16 mouse cellular contexts compared by ENCODE assay signal in the genomic region with DNA sequence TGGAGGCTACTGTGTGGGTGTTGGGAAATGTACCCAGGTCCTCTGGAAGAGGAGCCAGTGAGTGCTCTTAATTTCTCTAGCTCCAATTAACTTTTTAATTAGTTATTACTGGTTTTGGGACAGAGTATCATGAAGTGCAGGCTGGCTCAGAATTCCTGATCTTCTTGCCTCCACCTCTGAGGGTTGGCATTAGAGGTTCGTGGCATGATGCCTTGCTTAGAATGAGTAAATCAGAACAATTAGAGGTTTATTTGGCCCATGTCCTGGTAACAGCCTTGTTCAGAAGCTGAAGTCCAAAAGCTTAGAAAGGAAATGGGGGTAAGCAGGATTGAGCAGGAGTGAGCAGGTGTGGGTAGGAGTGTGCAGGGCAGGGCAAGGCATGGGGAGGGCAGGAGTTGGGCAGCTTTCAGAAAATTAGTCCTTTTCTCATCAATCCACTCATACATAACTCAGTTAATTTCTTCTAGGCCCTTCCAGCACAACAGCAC.
DNase-seq lines count a peak whose midpoint lies in the region; ATAC-seq and TF ChIP-seq lines count a peak whose summit lies in the region.
"Had no signal": no experiment of that assay in that cellular context is flagged by ENCODE, and none has a peak within 500 bp of the region (broad histone marks: within the 10 kb centered on the region; RNA-seq: fewer than 3 reads in every experiment).

No protein-coding gene starts in this region.

- H3K9ac ChIP-seq in heart, embryonic 14.5 days (ENCODE audit: low read length), result no peak overlapping the region
- H3K9ac ChIP-seq: embryonic facial prominence, embryonic 15.5 days; liver, embryonic 15.5 days had no signal

- H3K27ac ChIP-seq in heart, embryonic 14.5 days (replicated peaks in 1 of 2; ENCODE audit: control insufficient read depth in 1 of 2, insufficient read depth in 1 of 2, low read depth in 2 of 2, low read length in 2 of 2), result no peak overlapping the region
- H3K27ac ChIP-seq in layer of hippocampus, adult 2 months, result peak overlapping the region; percentile 6; the same call in 1 of the 2 replicates
- H3K27ac ChIP-seq: embryonic facial prominence, embryonic 15.5 days; liver, embryonic 15.5 days had no signal

- no peaks in the 10 kb centered on the region for H3K27me3 ChIP-seq in heart, embryonic 14.5 days (ENCODE audit: control insufficient read depth, insufficient read depth, low read length)
- H3K27me3 ChIP-seq: embryonic facial prominence, embryonic 15.5 days had no signal

- no peaks in the 10 kb centered on the region for H3K36me3 ChIP-seq in heart, embryonic 14.5 days (ENCODE audit: control insufficient read depth, insufficient read depth, low read length)
- H3K36me3 ChIP-seq: embryonic facial prominence, embryonic 15.5 days; liver, embryonic 15.5 days had no signal

- peaks cover 23 to 75% of the 10 kb centered on the region in 2 experiments for H3K4me1 ChIP-seq in heart, embryonic 14.5 days (ENCODE audit: control insufficient read depth in 2 of 2, insufficient read depth in 2 of 2, low read length in 2 of 2)

- no peak for TF ChIP-seq POLR2A in brain, embryonic 14.5 days (IDR thresholded peaks at IDR 0.05; ENCODE audit: borderline replicate concordance, extremely low read depth, insufficient read depth, insufficient read length, poor library complexity, severe bottlenecking)

- no peaks in the 10 kb centered on the region for H3K9me3 ChIP-seq in heart, embryonic 14.5 days (ENCODE audit: control insufficient read depth, low read length)
- H3K9me3 ChIP-seq: embryonic facial prominence, embryonic 15.5 days; G1E; liver, embryonic 15.5 days had no signal

- 0 out of 2 replicates have a peak overlapping the region, but pooled peaks have one; percentile 94 for H3K4me2 ChIP-seq in heart, embryonic 14.5 days (ENCODE audit: low read length)
- H3K4me2 ChIP-seq: embryonic facial prominence, embryonic 15.5 days; liver, embryonic 15.5 days had no signal

- no peak for ATAC-seq in heart, embryonic 14.5 days (ENCODE audit: insufficient number of reproducible peaks, insufficient read depth, low FRiP score, low read depth)
- no peak for ATAC-seq in cerebellum, adult (ENCODE audit: insufficient number of reproducible peaks, low FRiP score, low TSS enrichment)
- ATAC-seq: forebrain, embryonic 16.5 days had no signal

- WGBS in heart, embryonic 14.5 days, result 79% methylated on average over 1 of the region's 1 CpGs

- TF ChIP-seq CTCF in layer of hippocampus, adult 2 months (conservative IDR thresholded peaks at IDR 0.05), result no peak
- TF ChIP-seq CTCF in brain, embryonic 14.5 days (IDR thresholded peaks at IDR 0.05; ENCODE audit: borderline replicate concordance, extremely low read depth, insufficient read depth, insufficient read length), result no peak

- H3K4me3 ChIP-seq in heart, embryonic 14.5 days (ENCODE audit: control insufficient read depth in 1 of 2, insufficient read depth in 1 of 2, low read depth in 1 of 2, low read length in 2 of 2), result no peak overlapping the region
- H3K4me3 ChIP-seq in layer of hippocampus, adult 2 months, result no peak overlapping the region
- H3K4me3 ChIP-seq: embryonic facial prominence, embryonic 15.5 days; gastrocnemius, adult 2 months; liver, embryonic 15.5 days had no signal

- DNase-seq in heart, postnatal 4 days, result no peak
- DNase-seq in layer of hippocampus, adult 2 months (ENCODE audit: low spot score in 2 of 2), result no peak
- DNase-seq in layer of hippocampus, postnatal 10 days (ENCODE audit: low spot score in 2 of 2), result no peak
- peak; percentile 62 for DNase-seq in brain, embryonic 14.5 days (ENCODE audit: low read depth)
- peak; percentile 45 to 77 for DNase-seq in kidney, postnatal 25 days
- no peak for DNase-seq in urinary bladder, postnatal 14 days (ENCODE audit: low spot score)
- DNase-seq: adrenal gland, postnatal 25 days; gastrocnemius, adult 2 months; right cerebral cortex, postnatal 14 days; thymus, adult 2 months had no signal

Comparison
In these comparisons a context has a peak if more than half of its experiments do, and no peak if none do; other contexts are left out.
1. DNase-seq: peak in brain, embryonic 14.5 days (single experiment) and kidney, postnatal 25 days (2 of 2); none in heart, postnatal 4 days (single experiment), layer of hippocampus, adult 2 months (0 of 2), layer of hippocampus, postnatal 10 days (0 of 2) and urinary bladder, postnatal 14 days (single experiment).